Mouse (Mus musculus): ENCODE results near the gene Gse1. TPM values are rescaled to one million over a fixed set of nuclear protein-coding genes. Genes with fewer than 3 reads are reported as not detected.

Gse1 gene
- polyA plus RNA-seq, 1 experiment, result 45.8 TPM

GRCm38 (mm10) chr8:120285878-120286277, 57.6 kb downstream of the Gse1 start:
- WGBS, result 59% methylated on average over 9 of the region's 9 CpGs
- Histone ChIP-seq H3K4me3 (replicated peaks; ENCODE audit: control insufficient read depth, low read depth, low read length) (no peak overlapping the region), H3K4me1 (ENCODE audit: control insufficient read depth, insufficient read depth, low read length) (peaks cover 2% of the 10 kb centered on the region; the same call in 1 of the 2 replicates), H3K27ac (ENCODE audit: control insufficient read depth, insufficient read depth, low read depth, low read length, poor library complexity) (no peak overlapping the region)
- TF ChIP-seq CTCF (IDR thresholded peaks at IDR 0.05; ENCODE audit: control insufficient read depth, insufficient read depth, low read length) (no peak), POLR2A (IDR thresholded peaks at IDR 0.05; ENCODE audit: borderline replicate concordance, control insufficient read depth, low read depth, low read length) (no peak)

- Histone ChIP-seq H3K4me1 (ENCODE audit: control insufficient read depth, insufficient read depth, low read length) (peaks cover 4% of the 10 kb centered on the region), H3K27ac (ENCODE audit: control insufficient read depth, insufficient read depth, low read depth, low read length, poor library complexity) (no peak overlapping the region; the same call in 1 of the 2 replicates), H3K4me3 (replicated peaks; ENCODE audit: control insufficient read depth, low read depth, low read length) (no peak overlapping the region)
- 58% methylated on average over 21 of the region's 21 CpGs for WGBS
- TF ChIP-seq CTCF (IDR thresholded peaks at IDR 0.05; ENCODE audit: control insufficient read depth, insufficient read depth, low read length) (peak; percentile 82), POLR2A (IDR thresholded peaks at IDR 0.05; ENCODE audit: borderline replicate concordance, control insufficient read depth, low read depth, low read length) (no peak)
Measured at GRCm38 (mm10) chr8:120288122-120288908, 60.1 kb downstream of the Gse1 start.

GRCm38 (mm10) chr8:120289191-120289590, 60.9 kb downstream of the Gse1 start:
- WGBS, result 84% methylated on average over 7 of the region's 7 CpGs
- Histone ChIP-seq H3K4me3 (replicated peaks; ENCODE audit: control insufficient read depth, low read depth, low read length) (no peak overlapping the region), H3K27ac (ENCODE audit: control insufficient read depth, insufficient read depth, low read depth, low read length, poor library complexity) (no peak overlapping the region; the same call in 1 of the 2 replicates), H3K4me1 (ENCODE audit: control insufficient read depth, insufficient read depth, low read length) (peaks cover 4% of the 10 kb centered on the region)
- TF ChIP-seq POLR2A (IDR thresholded peaks at IDR 0.05; ENCODE audit: borderline replicate concordance, control insufficient read depth, low read depth, low read length), result no peak
- no peak for TF ChIP-seq CTCF (IDR thresholded peaks at IDR 0.05; ENCODE audit: control insufficient read depth, insufficient read depth, low read length)

- Histone ChIP-seq H3K27ac (ENCODE audit: control insufficient read depth, insufficient read depth, low read depth, low read length, poor library complexity) (no peak overlapping the region; the same call in 1 of the 2 replicates), H3K4me3 (replicated peaks; ENCODE audit: control insufficient read depth, low read depth, low read length) (no peak overlapping the region), H3K4me1 (ENCODE audit: control insufficient read depth, insufficient read depth, low read length) (peaks cover 5% of the 10 kb centered on the region)
- 83% methylated on average over 10 of the region's 10 CpGs for WGBS
- TF ChIP-seq POLR2A (IDR thresholded peaks at IDR 0.05; ENCODE audit: borderline replicate concordance, control insufficient read depth, low read depth, low read length) (no peak), CTCF (IDR thresholded peaks at IDR 0.05; ENCODE audit: control insufficient read depth, insufficient read depth, low read length) (no peak)
Measured at GRCm38 (mm10) chr8:120289698-120290181, 61.5 kb downstream of the Gse1 start.

GRCm38 (mm10) chr8:120290614-120291013, 62.4 kb downstream of the Gse1 start:
- Histone ChIP-seq H3K27ac (ENCODE audit: control insufficient read depth, insufficient read depth, low read depth, low read length, poor library complexity) (0 out of 2 replicates have a peak overlapping the region, but pooled peaks have one; percentile 24), H3K4me3 (replicated peaks; ENCODE audit: control insufficient read depth, low read depth, low read length) (peak overlapping the region; percentile 14), H3K4me1 (ENCODE audit: control insufficient read depth, insufficient read depth, low read length) (peaks cover 5% of the 10 kb centered on the region)
- TF ChIP-seq CTCF (IDR thresholded peaks at IDR 0.05; ENCODE audit: control insufficient read depth, insufficient read depth, low read length), result no peak
- no peak for TF ChIP-seq POLR2A (IDR thresholded peaks at IDR 0.05; ENCODE audit: borderline replicate concordance, control insufficient read depth, low read depth, low read length)
- 70% methylated on average over 15 of the region's 15 CpGs for WGBS

- H3K4me1 ChIP-seq (ENCODE audit: control insufficient read depth, insufficient read depth, low read length), result peaks cover 3% of the 10 kb centered on the region
- H3K4me3 ChIP-seq (replicated peaks; ENCODE audit: control insufficient read depth, low read depth, low read length), result peak overlapping the region; percentile 71
- WGBS, result 89% methylated on average over 9 of the region's 9 CpGs
- peak overlapping the region; percentile 40; the same call in 1 of the 2 replicates for H3K27ac ChIP-seq (ENCODE audit: control insufficient read depth, insufficient read depth, low read depth, low read length, poor library complexity)
- TF ChIP-seq POLR2A (IDR thresholded peaks at IDR 0.05; ENCODE audit: borderline replicate concordance, control insufficient read depth, low read depth, low read length), result no peak
- no peak for TF ChIP-seq CTCF (IDR thresholded peaks at IDR 0.05; ENCODE audit: control insufficient read depth, insufficient read depth, low read length)
Measured at GRCm38 (mm10) chr8:120291650-120292049, 63.4 kb downstream of the Gse1 start.

- peak overlapping the region; percentile 91 for H3K27ac ChIP-seq (ENCODE audit: control insufficient read depth, insufficient read depth, low read depth, low read length, poor library complexity)
- peak overlapping the region; percentile 71 for H3K4me3 ChIP-seq (replicated peaks; ENCODE audit: control insufficient read depth, low read depth, low read length)
- peaks cover 3% of the 10 kb centered on the region for H3K4me1 ChIP-seq (ENCODE audit: control insufficient read depth, insufficient read depth, low read length)
- TF ChIP-seq CTCF (IDR thresholded peaks at IDR 0.05; ENCODE audit: control insufficient read depth, insufficient read depth, low read length), result no peak
- TF ChIP-seq POLR2A (IDR thresholded peaks at IDR 0.05; ENCODE audit: borderline replicate concordance, control insufficient read depth, low read depth, low read length), result no peak
- 72% methylated on average over 8 of the region's 8 CpGs for WGBS
Measured at GRCm38 (mm10) chr8:120292316-120293107, 64.3 kb downstream of the Gse1 start.
